Mouse (Mus musculus) kidney, postnatal 0 days (tissue): Measurements from ENCODE around the gene Sult2b1. TPM values are rescaled to one million over a fixed set of nuclear protein-coding genes. Genes with fewer than 3 reads are reported as not detected.

Experiments
- ATAC-seq: fragments of 200-750 bp; cut with Nextera tagmentation; replicated peaks from 2 replicates; pipeline ENCODE4 v1.8.0; 2017; ENCODE audit warnings: low read depth, moderate number of reproducible peaks, moderate TSS enrichment, moderate library complexity; ENCODE audit not compliant: low FRiP score
- DNase-seq: peaks from one replicate; pipeline ENCODE4 v3.0.0-alpha.2; 2016; ENCODE audit warnings: low spot score
- H3K27ac ChIP-seq: fragments of 300-500 bp; sonication (generic); 2 replicates; pipeline ENCODE4 v1.5.1; 2014; ENCODE audit warnings: mild to moderate bottlenecking
- H3K27me3 ChIP-seq: fragments of 300-500 bp; sonication (generic); 2 replicates; pipeline ENCODE4 v1.6.1; 2014; ENCODE audit warnings: low read length, mixed read lengths; ENCODE audit not compliant: insufficient read depth
- H3K36me3 ChIP-seq: fragments of 300-500 bp; sonication (generic); 2 replicates; pipeline ENCODE4 v1.6.1; 2014; ENCODE audit warnings: low read length, mixed read lengths; ENCODE audit not compliant: insufficient read depth
- H3K4me1 ChIP-seq: fragments of 300-500 bp; sonication (generic); replicated peaks from 2 replicates; pipeline ENCODE4 v1.6.1; 2014; ENCODE audit warnings: antibody characterized with exemption, low read length, mixed read lengths; ENCODE audit not compliant: insufficient read depth
- H3K4me2 ChIP-seq: fragments of 300-500 bp; sonication (generic); 2 replicates; pipeline ENCODE4 v1.6.1; 2014; ENCODE audit warnings: mild to moderate bottlenecking, low read length, moderate library complexity, mixed read lengths
- H3K4me3 ChIP-seq: fragments of 300-500 bp; sonication (generic); replicated peaks from 2 replicates; pipeline ENCODE4 v1.5.1; 2014; ENCODE audit warnings: low read depth, low read length
- H3K9ac ChIP-seq: fragments of 300-500 bp; sonication (generic); 2 replicates; pipeline ENCODE4 v1.6.1; 2014; ENCODE audit warnings: low read depth, low read length
- H3K9me3 ChIP-seq: fragments of 300-500 bp; sonication (generic); replicated peaks from 2 replicates; pipeline ENCODE4 v1.6.1; 2016; ENCODE audit warnings: low read length, inconsistent platforms, mixed read lengths
- CTCF ChIP-seq: IDR thresholded peaks from 2 replicates; pipeline ENCODE4 v1.5.1; 2016; ENCODE audit warnings: antibody characterized with exemption, low read depth, mild to moderate bottlenecking, moderate library complexity
- WGBS: fragments of 180-500 bp; shearing (Covaris S2); extraction: QIAGEN DNeasy Blood & Tissue Kit; methylation state at CpG from one replicate; pipeline ENCODE4 v1.1.7; 2014; 5-methylcytosine and 5-hydroxymethylcytosine counted together
- polyA plus RNA-seq: library from polyadenylated mRNA; unstranded; fragments of >200 nt; fragmentation: Nextera tagmentation; extraction: Ambion mirVana; gene quantifications from 2 replicates; pipeline ENCODE4 v1.2.1, GENCODE M21; 2015

The Sult2b1 gene
- polyA plus RNA-seq, 1 experiment from 2014 or later = 3.9 TPM

DNA sequence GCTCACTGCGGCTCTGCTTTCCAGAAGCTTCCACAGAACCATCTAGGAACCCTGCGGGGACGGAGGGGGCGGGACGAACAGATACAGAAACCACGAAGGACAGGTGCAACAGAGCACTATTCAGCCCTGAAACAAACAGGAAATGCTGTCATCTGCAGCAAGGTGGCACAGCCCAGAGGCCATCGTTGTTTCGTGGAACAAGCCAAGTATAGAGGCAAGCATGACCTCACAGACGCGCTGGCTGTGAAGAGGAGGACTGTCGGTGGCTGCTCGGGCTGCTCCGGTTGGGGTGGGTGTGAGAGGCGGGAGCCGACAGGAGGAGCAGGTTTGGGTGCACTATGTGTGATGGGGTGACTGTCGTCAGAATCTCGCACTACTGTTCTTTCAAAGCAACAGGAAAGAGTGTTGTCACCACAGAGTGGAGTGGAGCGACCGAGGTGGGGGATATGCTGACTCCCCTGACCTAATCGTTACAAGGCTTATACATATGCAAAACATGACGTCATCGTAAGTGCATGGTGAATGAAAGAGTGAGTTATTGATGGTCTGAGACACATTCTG is 5.3 kb downstream of the Sult2b1 start:
- Histone ChIP-seq H3K9ac (no peak overlapping the region), H3K4me1 (peaks cover 6% of the 10 kb centered on the region; the same call in 1 of the 2 replicates), H3K27ac (no peak overlapping the region), H3K9me3 (no peaks in the 10 kb centered on the region), H3K36me3 (no peaks in the 10 kb centered on the region), H3K4me2 (peak overlapping the region; percentile 19), H3K27me3 (no peaks in the 10 kb centered on the region), H3K4me3 (no peak overlapping the region)
- DNase-seq (no peak), ATAC-seq (peak; percentile 46; the same call in 1 of the 2 replicates)
- 19% methylated on average over 22 of the region's 22 CpGs for WGBS
- TF ChIP-seq CTCF = no peak

DNA sequence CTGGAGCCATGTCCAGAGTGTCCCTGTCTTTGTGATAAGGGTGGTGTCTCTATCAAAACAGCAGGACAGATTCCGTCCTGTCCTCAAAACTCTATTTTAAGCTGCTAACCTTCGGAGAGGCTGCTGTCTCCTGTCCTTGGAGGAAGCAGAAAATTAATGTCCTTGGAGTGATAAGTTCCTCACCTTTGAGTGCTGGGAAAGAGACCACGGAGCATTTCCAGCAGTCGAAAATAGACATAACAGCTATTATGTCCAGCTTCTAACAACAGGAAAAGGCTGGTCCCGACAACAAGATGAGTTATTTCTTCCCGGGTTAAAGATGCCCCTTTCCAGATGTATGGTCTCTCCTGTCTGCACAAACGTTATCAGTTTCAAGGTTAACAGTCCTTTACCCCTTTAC is 9.2 kb downstream of the Sult2b1 start:
- no peak for DNase-seq
- WGBS = 51% methylated on average over 7 of the region's 7 CpGs

DNA sequence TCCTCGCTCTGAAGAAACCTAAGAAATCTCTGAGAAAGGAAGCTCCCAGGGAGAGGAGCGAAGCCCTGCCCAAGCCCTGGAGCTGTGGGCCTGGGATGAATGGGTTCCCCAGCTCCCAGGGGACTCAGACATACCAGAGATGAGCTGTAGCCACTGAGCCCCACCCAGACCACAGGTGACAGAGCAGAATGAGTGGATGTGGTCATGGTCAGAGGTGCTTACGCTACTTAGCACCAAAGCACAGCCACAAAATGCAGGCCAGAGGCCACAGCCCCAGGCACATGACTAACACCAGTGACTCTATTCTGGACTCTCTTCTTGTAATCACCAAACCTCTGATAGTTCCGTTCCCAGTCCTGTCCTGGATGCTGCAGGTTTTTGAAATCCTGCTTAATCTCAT is 13.4 kb downstream of the Sult2b1 start:
- Histone ChIP-seq H3K36me3 (no peaks in the 10 kb centered on the region), H3K4me3 (no peak overlapping the region), H3K27ac (no peak overlapping the region), H3K4me2 (no peak overlapping the region), H3K9me3 (no peaks in the 10 kb centered on the region), H3K27me3 (no peaks in the 10 kb centered on the region), H3K9ac (no peak overlapping the region), H3K4me1 (no peaks in the 10 kb centered on the region; the same call in 1 of the 2 replicates)
- WGBS = 72% methylated on average over 4 of the region's 4 CpGs
- ATAC-seq = no peak
- TF ChIP-seq CTCF = no peak
- no peak for DNase-seq

More for the DNA sequence above, 9.2 kb downstream of the Sult2b1 start:
- TF ChIP-seq CTCF = no peak
- Histone ChIP-seq H3K27ac (no peak overlapping the region), H3K36me3 (no peaks in the 10 kb centered on the region), H3K4me1 (no peaks in the 10 kb centered on the region; the same call in 1 of the 2 replicates), H3K4me3 (no peak overlapping the region), H3K9ac (no peak overlapping the region), H3K4me2 (no peak overlapping the region), H3K9me3 (no peaks in the 10 kb centered on the region), H3K27me3 (no peaks in the 10 kb centered on the region)
- no peak for ATAC-seq

DNA sequence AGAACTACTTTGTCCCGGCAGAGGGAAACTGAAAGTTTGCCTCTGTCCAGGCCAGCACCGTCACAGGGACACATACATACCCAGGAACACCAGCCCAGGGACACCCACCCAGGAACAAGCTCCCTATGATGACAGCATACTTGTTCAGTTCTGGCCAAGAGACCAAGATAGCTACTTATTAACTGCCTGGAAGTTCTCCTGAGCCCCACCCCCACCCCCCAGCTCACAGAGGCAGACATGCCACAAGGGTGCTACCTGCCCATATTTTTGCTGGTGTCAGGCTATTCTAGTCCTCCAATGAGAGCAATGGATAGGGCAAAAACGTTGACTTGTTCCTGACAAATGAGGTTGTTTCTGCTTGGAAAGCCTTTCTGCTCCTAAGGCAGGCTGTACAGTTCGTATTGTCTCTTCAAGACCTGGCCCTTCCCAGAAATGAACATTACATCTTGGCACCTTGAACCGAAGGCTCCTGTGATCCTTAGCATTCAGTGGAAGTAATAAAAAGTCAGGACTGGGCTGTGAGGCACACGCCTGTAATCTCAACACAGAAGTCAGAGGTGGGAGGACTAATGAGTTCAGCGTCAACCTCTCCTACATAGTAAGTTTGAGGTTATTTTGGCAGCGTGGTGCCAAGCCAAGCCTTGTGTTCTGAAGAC is 13.9 kb downstream of the Sult2b1 start:
- Histone ChIP-seq H3K27ac (no peak overlapping the region), H3K4me3 (no peak overlapping the region), H3K4me1 (no peaks in the 10 kb centered on the region; the same call in 1 of the 2 replicates), H3K27me3 (no peaks in the 10 kb centered on the region), H3K36me3 (no peaks in the 10 kb centered on the region), H3K4me2 (no peak overlapping the region), H3K9me3 (no peaks in the 10 kb centered on the region), H3K9ac (no peak overlapping the region)
- WGBS = 53% methylated on average over 8 of the region's 8 CpGs
- ATAC-seq = peak; percentile 73
- no peak for DNase-seq
- TF ChIP-seq CTCF = no peak

GRCm38 (mm10) chr7:45767500-45767899 is 17.0 kb downstream of the Sult2b1 start:
- Histone ChIP-seq H3K9me3 (no peaks in the 10 kb centered on the region), H3K27me3 (no peaks in the 10 kb centered on the region), H3K27ac (no peak overlapping the region), H3K9ac (no peak overlapping the region), H3K4me3 (no peak overlapping the region), H3K4me2 (no peak overlapping the region), H3K36me3 (no peaks in the 10 kb centered on the region), H3K4me1 (no peaks in the 10 kb centered on the region; the same call in 1 of the 2 replicates)
- WGBS = 94% methylated on average over 6 of the region's 6 CpGs
- peak; percentile 12; the same call in 1 of the 2 replicates for TF ChIP-seq CTCF
- no peak for ATAC-seq
- DNase-seq = no peak

GRCm38 (mm10) chr7:45766764-45767163 is 17.7 kb downstream of the Sult2b1 start:
- H3K4me2 ChIP-seq = no peak overlapping the region

More at GRCm38 (mm10) chr7:45766764-45767163, 17.7 kb downstream of the Sult2b1 start:
- H3K4me1 ChIP-seq = no peaks in the 10 kb centered on the region; the same call in 1 of the 2 replicates
- no peaks in the 10 kb centered on the region for H3K27me3 ChIP-seq
- whole genome bisulfite sequencing = 51% methylated on average over 7 of the region's 8 CpGs
- H3K9me3 ChIP-seq = no peaks in the 10 kb centered on the region
- H3K27ac ChIP-seq = no peak overlapping the region
- no peak overlapping the region for H3K4me3 ChIP-seq
- no peak for ATAC-seq
- no peak overlapping the region for H3K9ac ChIP-seq
- TF ChIP-seq CTCF = no peak
- no peak for DNase-seq
- no peaks in the 10 kb centered on the region for H3K36me3 ChIP-seq
